Mouse (Mus musculus) cerebral cortex, adult 2 months (tissue): Measurements from ENCODE around the gene Itgb4.

ENCODE experiments used
- WGBS: fragments of 180-500 bp; shearing (Covaris S2); methylation state at CpG from one replicate; pipeline ENCODE4 v1.1.7; 2018; 5-methylcytosine and 5-hydroxymethylcytosine counted together

The Itgb4 gene

DNA sequence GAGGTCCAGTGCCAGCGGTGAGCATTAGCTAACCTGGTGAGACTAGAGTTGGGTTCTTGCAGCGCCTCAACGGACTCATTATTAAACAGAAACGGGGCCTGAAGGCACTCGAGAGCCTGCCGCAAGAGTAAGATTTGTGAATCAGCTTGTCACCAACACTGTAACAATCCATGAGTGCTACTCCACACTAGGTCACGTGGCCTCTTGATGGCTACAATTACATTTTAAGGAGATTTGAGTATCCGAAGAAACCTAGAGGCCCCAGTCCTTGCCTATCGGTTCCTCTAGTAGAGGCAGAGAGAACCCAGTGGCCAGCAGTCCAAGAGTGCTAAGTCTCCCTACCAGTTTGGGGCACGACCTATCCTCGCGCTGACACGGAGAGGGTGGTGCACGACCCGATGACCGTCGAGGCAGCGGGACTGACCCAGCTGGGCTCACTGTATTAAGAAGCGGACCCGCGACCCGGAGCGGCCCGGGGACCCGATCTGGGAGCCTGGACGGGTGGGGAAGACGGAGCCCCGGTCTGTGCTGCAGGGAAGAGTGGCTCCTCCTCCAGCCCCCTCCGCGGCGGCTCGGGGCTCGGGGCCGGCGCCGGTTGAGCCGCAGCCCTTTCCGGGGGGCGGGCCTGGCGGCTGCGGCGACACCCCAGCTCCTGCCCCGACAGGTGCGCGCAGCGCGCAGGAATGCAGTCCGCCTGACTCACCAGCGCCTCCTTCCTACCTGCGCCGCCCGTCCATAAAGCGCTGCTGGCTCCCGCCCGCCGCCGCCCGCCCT is at the start of gene Itgb4:
TSS of gene Itgb4 (plus strand) at position 401 of the 774 bp plus-strand sequence.
- WGBS = 15% methylated on average over 54 of the region's 58 CpGs

- WGBS = 85% methylated on average over 8 of the region's 8 CpGs
Measured at GRCm38 (mm10) chr11:115929031-115929430, 45.5 kb upstream of the Itgb4 start.

DNA sequence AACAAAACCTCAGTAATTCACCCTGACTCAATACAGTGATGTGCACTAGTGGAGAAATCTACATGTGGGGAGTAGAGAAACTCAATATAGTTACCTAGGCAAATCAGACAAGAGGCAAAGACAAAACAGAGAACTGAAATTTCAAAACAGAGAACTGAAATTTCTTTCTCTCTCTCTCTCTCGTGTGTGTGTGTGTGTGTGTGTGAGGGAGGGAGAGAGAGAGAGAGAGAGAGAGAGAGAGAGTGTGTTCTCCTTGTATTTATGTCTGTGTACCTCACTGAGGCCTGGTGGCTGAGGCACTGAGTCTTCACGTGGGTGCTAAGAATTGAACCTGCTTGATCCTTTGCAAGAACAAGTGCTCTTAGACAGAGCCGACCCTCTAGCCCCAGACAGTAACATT is 44.7 kb upstream of the Itgb4 start:
- WGBS = 67% methylated on average over 3 of the region's 3 CpGs

DNA sequence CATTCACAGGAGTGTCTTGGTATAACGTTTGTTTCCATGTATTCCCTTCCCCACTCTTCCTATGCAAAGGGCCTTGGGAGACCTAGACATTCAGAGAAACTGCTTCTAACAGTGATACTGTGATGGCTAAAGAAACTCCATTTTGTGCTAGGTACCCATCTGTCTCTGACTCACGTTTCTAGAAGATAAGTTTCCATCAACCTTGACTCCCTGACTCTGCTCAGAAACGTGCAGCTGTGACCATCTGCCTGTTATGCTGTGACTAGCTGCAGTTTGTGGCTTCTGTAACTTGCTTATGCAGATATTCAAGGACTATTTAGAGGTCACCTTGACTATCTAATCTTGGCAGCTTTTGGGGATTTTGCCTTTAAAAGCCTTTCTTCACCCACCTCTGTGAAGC is 43.3 kb upstream of the Itgb4 start:
- 62% methylated on average over 3 of the region's 3 CpGs for WGBS

DNA sequence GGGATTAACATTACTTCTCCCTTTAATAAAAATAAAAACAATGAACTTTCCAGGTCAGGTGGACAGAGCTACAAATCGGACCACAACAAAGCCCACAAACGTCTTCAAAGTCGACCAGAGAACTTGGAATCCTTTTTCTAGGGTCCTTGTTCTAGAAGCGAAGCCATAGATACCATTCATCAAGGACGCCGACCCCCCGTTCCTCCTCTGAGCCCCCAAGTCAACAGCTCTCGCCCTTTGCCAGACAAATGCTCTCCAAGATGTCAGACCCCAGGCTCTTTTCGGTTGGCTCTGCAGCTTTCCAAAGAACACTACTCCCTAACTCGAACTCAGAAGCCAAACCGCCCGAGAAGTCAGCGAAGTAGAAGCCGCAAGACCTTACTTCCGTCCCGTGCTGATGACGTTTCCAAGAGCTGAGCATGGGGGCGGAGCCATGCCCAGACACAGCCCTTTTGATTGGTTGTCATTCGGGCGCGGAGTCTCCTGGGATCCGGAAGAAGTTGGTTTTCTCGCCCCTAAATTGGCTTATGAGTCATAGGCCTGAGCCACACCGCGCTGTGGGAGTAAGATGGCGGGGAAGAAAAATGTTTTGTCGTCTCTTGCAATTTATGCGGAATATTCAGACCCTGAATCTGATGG is 41.3 kb upstream of the Itgb4 start, which contains the start of the genes Sap30bp and Recql5:
TSS of gene Sap30bp (plus strand) at position 175 of the 639 bp plus-strand sequence.
TSS of gene Recql5 (minus strand) at position 370 of the 639 bp plus-strand sequence.
- WGBS = under 1% methylated on average over 28 of the region's 28 CpGs

- under 1% methylated on average over 16 of the region's 16 CpGs for WGBS
Measured at GRCm38 (mm10) chr11:115933747-115934110, 40.8 kb upstream of the Itgb4 start.

GRCm38 (mm10) chr11:115939690-115940329 is 34.7 kb upstream of the Itgb4 start:
- WGBS = 28% methylated on average over 6 of the region's 6 CpGs

- 79% methylated on average over 7 of the region's 7 CpGs for WGBS
Measured at GRCm38 (mm10) chr11:115941980-115942379, 32.5 kb upstream of the Itgb4 start.

DNA sequence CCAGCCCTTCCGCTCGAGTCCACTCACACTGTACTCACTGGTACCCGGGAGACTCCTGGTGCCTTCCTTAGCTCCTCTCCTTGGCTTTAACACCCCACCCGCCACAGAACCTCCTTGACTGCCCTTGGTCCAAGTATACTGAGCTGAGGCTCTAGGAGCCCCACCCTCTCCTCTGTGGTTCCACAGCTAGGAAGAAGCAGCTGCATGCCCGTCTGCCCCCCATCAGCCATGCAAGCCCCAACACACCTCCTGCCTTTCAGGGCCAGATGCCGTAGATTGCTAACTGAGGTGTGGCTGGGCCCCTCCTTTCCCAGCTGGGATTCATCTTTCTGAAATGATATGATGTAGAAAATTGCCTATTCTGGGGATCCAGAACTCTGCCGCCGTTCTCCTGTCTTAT is 29.3 kb upstream of the Itgb4 start:
- WGBS = 80% methylated on average over 8 of the region's 8 CpGs

- WGBS = 75% methylated on average over 9 of the region's 9 CpGs
Measured at GRCm38 (mm10) chr11:115946221-115946828, 28.2 kb upstream of the Itgb4 start.

- 77% methylated on average over 9 of the region's 9 CpGs for WGBS
Measured at GRCm38 (mm10) chr11:115948316-115948715, 26.2 kb upstream of the Itgb4 start.

GRCm38 (mm10) chr11:115950719-115951118 is 23.8 kb upstream of the Itgb4 start:
- 62% methylated on average over 2 of the region's 2 CpGs for WGBS

DNA sequence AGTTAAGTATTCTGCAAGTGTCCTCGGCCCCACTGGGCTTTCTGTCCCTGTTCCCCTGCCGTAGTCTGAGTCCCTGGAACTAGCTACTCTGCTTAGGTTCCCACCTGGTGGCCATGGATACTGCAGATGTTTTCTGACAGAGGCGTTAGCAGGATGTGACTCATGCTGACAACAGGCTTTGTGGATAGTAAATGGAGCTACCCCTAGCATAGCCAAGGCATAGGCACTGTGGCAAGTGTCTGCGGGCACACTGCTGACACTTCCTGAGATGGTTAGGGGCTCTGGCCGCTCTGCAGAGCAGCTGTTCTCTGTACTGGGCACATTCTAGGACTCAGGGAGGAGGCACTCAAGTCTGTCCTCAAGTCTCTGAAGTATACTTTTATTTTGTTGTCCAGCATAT is 19.8 kb upstream of the Itgb4 start:
- 61% methylated on average over 5 of the region's 5 CpGs for WGBS

GRCm38 (mm10) chr11:115955195-115955858 is 19.2 kb upstream of the Itgb4 start:
- 60% methylated on average over 10 of the region's 10 CpGs for WGBS

DNA sequence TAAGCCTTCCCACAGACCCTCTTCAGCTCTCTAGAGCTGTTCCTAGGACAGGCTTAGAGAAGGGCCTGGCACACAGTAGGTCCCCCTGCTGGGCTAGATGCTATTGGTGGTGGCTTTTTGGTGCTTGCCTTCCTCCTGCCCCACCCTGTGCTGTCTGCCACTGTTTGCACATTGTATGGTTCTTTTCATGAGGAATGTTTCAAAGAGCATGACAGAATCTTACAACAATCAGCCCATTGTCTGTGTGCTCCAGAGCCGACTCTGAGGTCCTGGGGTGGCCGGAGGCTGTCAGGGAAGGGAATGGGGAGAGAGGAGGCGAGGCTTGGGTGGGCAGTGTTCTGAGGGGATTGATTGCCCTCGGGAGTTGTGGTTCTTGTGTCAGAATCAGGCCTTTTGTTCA is 18.1 kb upstream of the Itgb4 start:
- WGBS = 50% methylated on average over 4 of the region's 4 CpGs

DNA sequence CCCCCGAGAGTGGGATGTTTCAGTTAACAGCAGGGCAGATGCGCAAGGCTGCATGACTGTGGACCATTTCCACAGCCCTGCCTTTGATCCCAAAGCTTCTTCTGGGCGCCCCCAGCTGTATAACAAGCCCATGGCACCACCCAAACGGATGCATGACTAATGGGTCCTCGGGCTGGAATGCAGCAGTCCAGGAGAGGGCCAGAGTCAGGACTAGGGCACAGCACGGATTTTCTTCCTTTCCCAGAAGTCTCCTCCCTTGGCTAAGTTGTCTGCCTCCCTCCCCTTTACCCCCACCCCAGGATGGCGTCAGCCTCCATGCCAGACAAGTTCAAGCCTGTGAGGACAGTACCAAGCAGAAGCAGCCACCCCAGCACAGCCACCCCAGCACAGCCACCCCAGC is 16.5 kb upstream of the Itgb4 start:
- WGBS = 69% methylated on average over 7 of the region's 7 CpGs

- WGBS = 92% methylated on average over 9 of the region's 9 CpGs
Measured at GRCm38 (mm10) chr11:115959018-115959417, 15.5 kb upstream of the Itgb4 start.

- 79% methylated on average over 9 of the region's 9 CpGs for WGBS
Measured at GRCm38 (mm10) chr11:115962651-115963412, 11.7 kb upstream of the Itgb4 start.

- 72% methylated on average over 10 of the region's 10 CpGs for WGBS
Measured at GRCm38 (mm10) chr11:115964977-115965604, 9.4 kb upstream of the Itgb4 start.

DNA sequence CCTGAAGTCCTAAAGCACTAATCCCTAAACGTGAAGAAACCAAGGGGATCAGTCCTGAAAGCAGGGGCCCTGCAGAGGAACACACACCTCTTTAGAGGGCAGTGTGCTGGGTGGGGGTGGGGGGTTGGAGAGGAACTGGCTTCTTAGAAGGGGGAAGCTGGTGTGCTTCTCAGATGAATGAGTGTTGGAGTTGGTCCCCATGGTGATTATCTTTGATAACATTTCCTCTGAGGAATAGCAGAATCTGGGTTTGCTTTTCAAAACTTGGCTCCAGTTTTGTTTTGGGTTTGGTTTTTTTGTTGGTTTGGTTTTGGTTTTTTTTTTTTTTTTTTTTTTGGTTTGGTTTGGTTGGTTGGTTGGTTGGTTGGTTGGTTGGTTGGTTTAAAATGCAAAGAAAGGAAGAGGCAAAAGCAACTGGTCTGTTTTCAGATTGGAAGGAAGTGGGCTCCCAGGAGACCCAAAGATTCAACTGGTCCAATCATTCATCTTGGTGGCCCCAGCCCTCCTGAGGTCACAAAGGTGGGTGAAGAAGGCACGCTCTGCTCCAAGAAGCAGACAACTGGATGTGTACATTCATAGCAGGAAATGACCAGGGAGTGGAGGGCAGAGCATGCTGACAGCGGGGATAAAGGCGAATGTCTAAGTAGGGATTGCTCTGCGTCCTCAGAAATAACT is 5.6 kb upstream of the Itgb4 start:
- 68% methylated on average over 5 of the region's 5 CpGs for WGBS
